11 mouse cellular contexts compared by ENCODE assay signal in the genomic region with DNA sequence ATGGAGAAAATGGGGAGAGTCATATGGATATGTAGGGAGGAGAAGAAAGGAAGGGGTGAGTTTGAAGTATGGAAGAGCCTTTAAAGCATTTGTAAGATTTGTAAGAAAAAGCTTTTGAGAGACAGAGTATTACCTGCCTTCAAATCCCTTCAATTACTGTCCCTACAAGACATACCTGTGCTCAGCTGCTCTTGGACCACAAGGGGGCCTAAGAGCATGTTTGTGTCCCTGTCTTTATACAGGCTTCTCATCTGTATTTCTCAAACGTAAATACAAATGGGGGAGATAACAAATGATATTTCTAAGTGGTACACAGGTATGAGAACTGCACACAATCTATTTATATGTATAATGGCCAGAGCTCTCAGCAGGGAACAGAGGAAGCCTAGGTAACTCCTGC.
DNase-seq lines count a peak whose midpoint lies in the region.
"Had no signal": no experiment of that assay in that cellular context is flagged by ENCODE, and none has a peak within 500 bp of the region (broad histone marks: within the 10 kb centered on the region; RNA-seq: fewer than 3 reads in every experiment).

No protein-coding gene starts in this region.

- DNase-seq in embryo, embryonic 11 days = peak; percentile 3
- no peak for DNase-seq in embryo, embryonic 10 days (ENCODE audit: low spot score)
- peak; percentile 2 for DNase-seq in kidney, postnatal 14 days
- DNase-seq in kidney, adult 18-20 months = no peak
- DNase-seq in 416B (ENCODE audit: low read depth) (peak; percentile 3), ZHBTc4 (ENCODE audit: low read depth, low spot score) (peak; percentile 6)
- DNase-seq in spleen, postnatal 10 days (ENCODE audit: low spot score in 2 of 2) = no peak
- no peak for DNase-seq in thymus, postnatal 14 days
- DNase-seq: cerebellum, postnatal 36 days; gastrocnemius, postnatal 25 days; lung, postnatal 4 days had no signal

Comparison
In these comparisons a context has a peak if more than half of its experiments do, and no peak if none do; other contexts are left out.
1. DNase-seq: peak in embryo, embryonic 11 days (single experiment), kidney, postnatal 14 days (single experiment), 416B (single experiment) and ZHBTc4 (single experiment); none in embryo, embryonic 10 days (single experiment), kidney, adult 18-20 months (single experiment), spleen, postnatal 10 days (0 of 2) and thymus, postnatal 14 days (single experiment).